Mouse (Mus musculus): ENCODE results near the gene 9530002B09Rik. TPM values are rescaled to one million over a fixed set of nuclear protein-coding genes. Genes with fewer than 3 reads are reported as not detected.

9530002B09Rik gene
- polyA plus RNA-seq (2015; fragmentation: Nextera tagmentation; extraction: Ambion mirVana): not detected in 2 replicates

- H3K27me3 ChIP-seq: no peaks in the 10 kb centered on the region
- H3K27ac ChIP-seq: no peak within 1 kb of the TSS
- no peaks in the 10 kb centered on the region for H3K36me3 ChIP-seq
- ATAC-seq (replicated peaks; ENCODE audit: low FRiP score): no peak
- H3K4me2 ChIP-seq: no peak within 1 kb of the TSS
- H3K4me3 ChIP-seq (replicated peaks): no peak within 1 kb of the TSS
- H3K4me1 ChIP-seq: no peaks in the 10 kb centered on the region
- H3K9me3 ChIP-seq (replicated peaks): no peaks in the 10 kb centered on the region
- H3K9ac ChIP-seq: no peak within 1 kb of the TSS
Observed at GRCm38 (mm10) chr4:122688975-122689374, at the start of gene 9530002B09Rik. 9530002B09Rik (plus strand) TSS chr4:122689275.

Other genes with a start within 250 kb of the 9530002B09Rik start
- gene Ppt1, start 147.0 kb downstream of the 9530002B09Rik start, polyA plus RNA-seq (2015; fragmentation: Nextera tagmentation; extraction: Ambion mirVana): 76.1 and 82.4 TPM in 2 replicates
- gene Cap1, start 196.8 kb downstream of the 9530002B09Rik start, polyA plus RNA-seq (2015; fragmentation: Nextera tagmentation; extraction: Ambion mirVana): 71.3 and 79.5 TPM in 2 replicates